Mouse (Mus musculus): ENCODE measurements around the gene Flrt3.

GRCm38 (mm10) chr2:140693845-140694244 lies 22.6 kb upstream of the Flrt3 start:
- TF ChIP-seq POLR2A (IDR thresholded peaks at IDR 0.05; ENCODE audit: borderline replicate concordance, insufficient read depth, low read length) (no peak), CTCF (IDR thresholded peaks at IDR 0.05; ENCODE audit: borderline replicate concordance, insufficient read depth, low read depth, low read length) (no peak)

Measured in cerebellum, adult 2 months (tissue).